Mouse (Mus musculus) MEL (cell line): ENCODE results near the gene Wdr49. TPM values are rescaled to one million over a fixed set of nuclear protein-coding genes. Genes with fewer than 3 reads are reported as not detected.

ENCODE experiments used
- DNase-seq: peaks from one replicate; pipeline ENCODE4 v3.0.0; 2011; ENCODE audit warnings: low read depth, low spot score
- H3K27ac ChIP-seq: 2 replicates; pipeline ENCODE4 v1.5.1; 2012; ENCODE audit warnings: low read depth, mild to moderate bottlenecking, control low read depth, low read length, moderate library complexity; ENCODE audit not compliant: control insufficient read depth
- H3K27me3 ChIP-seq, 2 experiments: fragments of 150-350 bp in 1 of 2; sonication (generic) in 1 of 2; 2 replicates each; pipeline ENCODE4 v1.6.1; 2012; ENCODE audit warnings: low read length in 2 of 2, mild to moderate bottlenecking in 2 of 2, improper control_type of control experiment in 1 of 2, moderate library complexity in 1 of 2; ENCODE audit not compliant: insufficient read depth in 2 of 2, control insufficient read depth in 1 of 2
- H3K36me3 ChIP-seq, 2 experiments: 2 replicates each; pipeline ENCODE4 v1.6.1; 2012 to 2014; ENCODE audit warnings: low read length in 2 of 2, improper control_type of control experiment in 1 of 2, inconsistent platforms in 1 of 2, mild to moderate bottlenecking in 1 of 2; ENCODE audit not compliant: insufficient read depth in 2 of 2, control insufficient read depth in 1 of 2
- H3K4me1 ChIP-seq, 2 experiments: fragments of 150-350 bp in 1 of 2; sonication (generic) in 1 of 2; 2 replicates each; pipeline ENCODE4 v1.6.1; 2012; ENCODE audit warnings: low read length in 2 of 2, improper control_type of control experiment in 1 of 2, mild to moderate bottlenecking in 1 of 2; ENCODE audit not compliant: insufficient read depth in 2 of 2, control insufficient read depth in 1 of 2
- H3K4me3 ChIP-seq, 2 experiments: fragments of 150-350 bp in 1 of 2; sonication (generic) in 1 of 2; 2 replicates each; pipeline ENCODE4 v1.5.1; 2012; ENCODE audit warnings: low read depth in 2 of 2, low read length in 2 of 2, mild to moderate bottlenecking in 2 of 2, moderate library complexity in 2 of 2, control low read depth in 1 of 2, improper control_type of control experiment in 1 of 2; ENCODE audit not compliant: control insufficient read depth in 1 of 2, insufficient read depth in 1 of 2
- H3K79me2 ChIP-seq: 2 replicates; pipeline ENCODE4 v1.6.1; 2012; ENCODE audit warnings: mild to moderate bottlenecking, low read length, moderate library complexity; ENCODE audit not compliant: control insufficient read depth, poor library complexity, insufficient read depth
- H3K9ac ChIP-seq: 2 replicates; pipeline ENCODE4 v1.6.1; 2012; ENCODE audit warnings: low read depth, mild to moderate bottlenecking, control low read depth, low read length, moderate library complexity; ENCODE audit not compliant: control insufficient read depth, poor library complexity, severe bottlenecking
- H3K9me3 ChIP-seq: fragments of 150-350 bp; sonication (generic); replicated peaks from 2 replicates; pipeline ENCODE4 v1.6.1; 2012; ENCODE audit warnings: mild to moderate bottlenecking, low read length, improper control_type of control experiment, moderate library complexity; ENCODE audit not compliant: insufficient read depth
- BHLHE40 ChIP-seq: IDR thresholded peaks from 2 replicates; pipeline ENCODE4 v1.6.1; 2012; ENCODE audit warnings: low read depth, mild to moderate bottlenecking, inconsistent platforms, low read length, improper control_type of control experiment, borderline replicate concordance
- CHD2 ChIP-seq: IDR thresholded peaks from 2 replicates; pipeline ENCODE4 v1.6.1; 2011; ENCODE audit warnings: low read length, improper control_type of control experiment
- CTCF ChIP-seq, 3 experiments: IDR thresholded peaks in 2 of 3; conservative IDR thresholded peaks in 1 of 3; 2 replicates each; pipeline ENCODE4 v1.5.1; 2011 to 2012; ENCODE audit warnings: low read length in 3 of 3, low read depth in 2 of 3, mild to moderate bottlenecking in 2 of 3, improper control_type of control experiment in 1 of 3, inconsistent platforms in 1 of 3, mixed read lengths in 1 of 3, moderate library complexity in 1 of 3; ENCODE audit not compliant: control insufficient read depth in 1 of 3, insufficient read depth in 1 of 3, poor library complexity in 1 of 3, severe bottlenecking in 1 of 3
- ELF1 ChIP-seq: IDR thresholded peaks from 2 replicates; pipeline ENCODE4 v1.6.1; 2014; ENCODE audit warnings: low read depth, mild to moderate bottlenecking, inconsistent platforms, low read length, improper control_type of control experiment, moderate library complexity
- EP300 ChIP-seq, 2 experiments: IDR thresholded peaks; 2 replicates each; pipeline ENCODE4 v1.6.1; 2011; ENCODE audit warnings: improper control_type of control experiment in 2 of 2, low read length in 2 of 2, low read depth in 1 of 2, mild to moderate bottlenecking in 1 of 2
- ETS1 ChIP-seq: IDR thresholded peaks from 2 replicates; pipeline ENCODE4 v1.6.1; 2012; ENCODE audit warnings: low read depth, mild to moderate bottlenecking, inconsistent platforms, low read length, improper control_type of control experiment, moderate library complexity
- GATA1 ChIP-seq: IDR thresholded peaks from 2 replicates; pipeline ENCODE4 v1.6.1; 2011; ENCODE audit warnings: low read depth, low read length, improper control_type of control experiment
- HCFC1 ChIP-seq: IDR thresholded peaks from 2 replicates; pipeline ENCODE4 v1.6.1; 2012; ENCODE audit warnings: low read depth, mild to moderate bottlenecking, inconsistent platforms, low read length, improper control_type of control experiment, moderate library complexity
- MAFK ChIP-seq: IDR thresholded peaks from 2 replicates; pipeline ENCODE4 v1.6.1; 2011; ENCODE audit warnings: low read depth, mild to moderate bottlenecking, low read length, improper control_type of control experiment, borderline replicate concordance
- MAZ ChIP-seq: IDR thresholded peaks from 2 replicates; pipeline ENCODE4 v1.6.1; 2012; ENCODE audit warnings: low read depth, mild to moderate bottlenecking, inconsistent platforms, low read length, improper control_type of control experiment
- NELFE ChIP-seq: IDR thresholded peaks from 2 replicates; pipeline ENCODE4 v1.6.1; 2011; ENCODE audit warnings: low read depth, low read length, improper control_type of control experiment
- NRF1 ChIP-seq: IDR thresholded peaks from 2 replicates; pipeline ENCODE4 v1.6.1; 2014; ENCODE audit warnings: low read depth, mild to moderate bottlenecking, inconsistent platforms, low read length, improper control_type of control experiment, moderate library complexity; ENCODE audit not compliant: poor library complexity, insufficient read depth, severe bottlenecking
- POLR2A ChIP-seq, 2 experiments: IDR thresholded peaks; 2 replicates each; pipeline ENCODE4 v1.6.1; 2011 to 2012; ENCODE audit warnings: low read length in 2 of 2, mild to moderate bottlenecking in 2 of 2, control low read depth in 1 of 2, improper control_type of control experiment in 1 of 2, low read depth in 1 of 2, moderate library complexity in 1 of 2; ENCODE audit not compliant: control insufficient read depth in 1 of 2, insufficient read depth in 1 of 2, poor library complexity in 1 of 2
- POLR2AphosphoS2 ChIP-seq: IDR thresholded peaks from 2 replicates; pipeline ENCODE4 v1.6.1; 2011; ENCODE audit warnings: low read length, improper control_type of control experiment
- POLR2AphosphoS5 ChIP-seq: IDR thresholded peaks from 2 replicates; pipeline ENCODE4 v1.6.1; 2012; ENCODE audit warnings: low read depth, borderline replicate concordance, mild to moderate bottlenecking, inconsistent platforms, low read length, moderate library complexity, mixed read lengths
- RAD21 ChIP-seq: IDR thresholded peaks from 2 replicates; pipeline ENCODE4 v1.6.1; 2011; ENCODE audit warnings: mild to moderate bottlenecking, low read depth, low read length, improper control_type of control experiment
- SIN3A ChIP-seq: IDR thresholded peaks from 2 replicates; pipeline ENCODE4 v1.6.1; 2012; ENCODE audit warnings: low read length, improper control_type of control experiment, inconsistent platforms
- SMC3 ChIP-seq: IDR thresholded peaks from 2 replicates; pipeline ENCODE4 v1.6.1; 2011; ENCODE audit warnings: low read depth, low read length, improper control_type of control experiment
- TAL1 ChIP-seq: IDR thresholded peaks from 2 replicates; pipeline ENCODE4 v1.6.1; 2012; ENCODE audit warnings: mild to moderate bottlenecking, inconsistent platforms, low read length, moderate library complexity, mixed read lengths
- TBP ChIP-seq: IDR thresholded peaks from 2 replicates; pipeline ENCODE4 v1.8.0; 2011; ENCODE audit warnings: low read depth, low read length, improper control_type of control experiment
- USF1 ChIP-seq: IDR thresholded peaks from 2 replicates; pipeline ENCODE4 v1.6.1; 2014; ENCODE audit warnings: low read depth, mild to moderate bottlenecking, inconsistent platforms, low read length, improper control_type of control experiment, moderate library complexity
- ZC3H11A ChIP-seq: IDR thresholded peaks from 2 replicates; pipeline ENCODE4 v1.6.1; 2012; ENCODE audit warnings: low read depth, mild to moderate bottlenecking, inconsistent platforms, low read length, improper control_type of control experiment
- ZNF384 ChIP-seq: IDR thresholded peaks from 2 replicates; pipeline ENCODE4 v1.6.1; 2012; ENCODE audit warnings: low read depth, mild to moderate bottlenecking, inconsistent platforms, low read length, improper control_type of control experiment
- polyA plus RNA-seq, 2 experiments: library from polyadenylated mRNA; stranded (reverse) in 1 of 2; unstranded in 1 of 2; fragments of >175 nt in 1 of 2; fragments of >200 nt in 1 of 2; gene quantifications; 2 replicates each; pipeline versions ENCODE4 v1.2.1 to v1.2.4; 2012; ENCODE audit warnings: low replicate concordance in 2 of 2, low read depth in 1 of 2; ENCODE audit not compliant: insufficient read length in 2 of 2, insufficient read depth in 1 of 2, missing spikeins in 1 of 2
- total RNA-seq: library from RNA; depleted of rRNA; stranded (reverse); fragments of 300-350 nt; gene quantifications from 2 replicates; pipeline ENCODE4 v1.2.3, GENCODE M21; 2012

Wdr49 gene
- total and polyA plus RNA-seq, 3 experiments = not detected

DNA sequence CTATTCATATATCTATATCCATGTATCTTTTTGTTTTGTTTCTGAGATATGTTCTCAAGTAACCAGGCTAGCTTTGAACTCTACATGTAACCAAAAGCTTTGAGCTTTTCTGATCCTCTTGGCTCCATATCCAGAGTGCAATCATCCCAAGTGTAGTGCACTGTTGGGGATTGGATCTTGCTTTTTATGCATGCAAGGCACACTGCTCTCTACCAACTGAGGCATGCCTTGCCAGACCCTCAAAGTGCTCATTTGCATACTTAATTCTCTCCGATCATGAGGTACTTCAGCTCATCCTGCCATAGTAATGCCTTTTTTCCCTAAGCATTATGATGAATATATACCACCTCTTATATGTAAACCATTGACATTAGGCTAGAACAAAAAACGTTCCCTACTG is 39.4 kb upstream of the Wdr49 start:
- H3K79me2 ChIP-seq = no peaks in the 10 kb centered on the region
- H3K9me3 ChIP-seq = no peaks in the 10 kb centered on the region
- H3K9ac ChIP-seq = no peak overlapping the region
- no peak for DNase-seq
- TF ChIP-seq POLR2AphosphoS2 (no peak), POLR2A (IDR thresholded peaks at IDR 0.05; ENCODE audit: control insufficient read depth in 1 of 2, insufficient read depth in 1 of 2, low read depth in 1 of 2, low read length in 2 of 2, poor library complexity in 1 of 2) (no peak), HCFC1 (no peak), NELFE (no peak), EP300 (IDR thresholded peaks at IDR 0.05; ENCODE audit: low read depth in 1 of 2, low read length in 2 of 2) (no peak), ETS1 (no peak), TBP (no peak), CTCF (IDR thresholded peaks at IDR 0.05 in 2 of 3, conservative IDR thresholded peaks at IDR 0.05 in 1 of 3; ENCODE audit: control insufficient read depth in 1 of 3, insufficient read depth in 1 of 3, low read depth in 2 of 3, low read length in 3 of 3, poor library complexity in 1 of 3, severe bottlenecking in 1 of 3) (no peak), GATA1 (no peak), NRF1 (no peak), MAZ (no peak), ZNF384 (no peak), BHLHE40 (no peak), ZC3H11A (no peak), SIN3A (no peak), MAFK (no peak), USF1 (no peak), ELF1 (no peak), CHD2 (no peak), POLR2AphosphoS5 (no peak)
- H3K4me1 ChIP-seq = no peaks in the 10 kb centered on the region
- H3K36me3 ChIP-seq = peaks cover 0 to 15% of the 10 kb centered on the region in 2 experiments; a peak in 2 of 4 replicates
- H3K4me3 ChIP-seq = no peak overlapping the region
- H3K27ac ChIP-seq = no peak overlapping the region
- H3K27me3 ChIP-seq = no peaks in the 10 kb centered on the region

DNA sequence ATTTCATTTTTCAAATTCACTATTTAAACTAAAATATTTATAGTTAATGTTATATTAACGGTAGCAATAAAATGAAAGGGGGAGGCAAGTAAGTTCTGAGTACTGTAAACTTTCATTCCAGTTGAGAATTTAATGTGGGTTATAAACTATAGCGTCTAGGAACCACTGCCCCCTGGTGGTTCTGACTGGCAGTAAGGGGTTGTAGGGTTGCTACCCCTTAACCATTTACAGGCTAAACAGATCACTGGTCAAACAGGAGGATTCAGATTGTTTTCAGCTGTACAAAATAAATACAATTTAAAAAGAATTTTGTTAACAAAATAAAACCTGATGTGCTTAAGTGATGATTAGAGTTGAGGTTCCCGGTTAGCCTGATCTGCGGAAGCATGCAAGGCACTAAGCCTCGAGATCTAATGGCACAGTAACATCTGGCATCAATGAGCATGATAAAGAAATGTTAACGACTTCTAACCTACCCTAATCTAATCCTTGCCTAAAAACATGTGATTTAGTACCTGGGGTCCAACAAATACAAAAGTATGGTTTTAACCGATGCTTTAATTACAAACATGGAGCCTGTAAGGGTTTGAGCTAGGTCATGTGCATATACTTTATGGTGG is 35.8 kb upstream of the Wdr49 start:
- Histone ChIP-seq H3K4me1 (no peaks in the 10 kb centered on the region), H3K36me3 (peaks cover 0 to 7% of the 10 kb centered on the region in 2 experiments; a peak in 2 of 4 replicates), H3K79me2 (no peaks in the 10 kb centered on the region), H3K9ac (no peak overlapping the region), H3K4me3 (no peak overlapping the region), H3K9me3 (no peaks in the 10 kb centered on the region), H3K27me3 (no peaks in the 10 kb centered on the region), H3K27ac (no peak overlapping the region)
- peak; percentile 59 for DNase-seq
- TF ChIP-seq TAL1 (no peak), RAD21 (peak; percentile 44), SMC3 (peak; percentile 76), CTCF (IDR thresholded peaks at IDR 0.05 in 2 of 3, conservative IDR thresholded peaks at IDR 0.05 in 1 of 3; ENCODE audit: control insufficient read depth in 1 of 3, insufficient read depth in 1 of 3, low read depth in 2 of 3, low read length in 3 of 3, poor library complexity in 1 of 3, severe bottlenecking in 1 of 3) (peak; percentile 57 to 67 (median 57)), ZC3H11A (peak; percentile 45; the same call in 1 of the 2 replicates)
